Mouse (Mus musculus): ENCODE data around the gene Nckap5l.
"Not testable (repeated sequence)": the region's sequence is repeated elsewhere in the genome, so short reads cannot be mapped to it uniquely, and the experiment has no call there.

Nckap5l gene

DNA sequence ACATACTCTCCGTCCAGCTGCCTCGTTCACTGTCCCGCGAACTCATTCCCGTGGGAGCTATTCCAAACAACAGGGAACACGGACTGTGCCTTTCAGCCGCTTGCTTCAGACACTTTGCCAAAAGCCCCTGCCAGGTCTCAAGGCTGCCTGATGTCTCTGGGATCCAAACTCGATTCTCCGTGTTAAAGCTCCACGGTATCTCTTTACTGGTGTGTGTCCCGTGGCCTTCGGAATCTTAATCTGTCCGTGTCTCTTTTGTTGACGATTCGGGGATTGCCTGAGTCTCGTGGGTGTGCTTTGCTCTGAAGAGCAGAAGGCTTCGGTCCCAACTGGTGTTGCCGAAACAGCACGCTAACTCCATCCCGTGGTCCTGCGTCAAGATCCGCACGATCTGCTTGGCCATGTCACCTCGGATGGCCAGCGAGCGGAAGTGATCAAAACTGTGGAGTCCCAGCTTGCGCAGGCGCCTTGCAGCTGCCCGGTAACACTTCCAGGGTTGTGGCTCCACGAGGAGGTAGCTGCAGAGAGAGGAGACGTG is 12.7 kb upstream of the Nckap5l start:
- in situ Hi-C loops (cut with MboI, MseI) = no loop called here

DNA sequence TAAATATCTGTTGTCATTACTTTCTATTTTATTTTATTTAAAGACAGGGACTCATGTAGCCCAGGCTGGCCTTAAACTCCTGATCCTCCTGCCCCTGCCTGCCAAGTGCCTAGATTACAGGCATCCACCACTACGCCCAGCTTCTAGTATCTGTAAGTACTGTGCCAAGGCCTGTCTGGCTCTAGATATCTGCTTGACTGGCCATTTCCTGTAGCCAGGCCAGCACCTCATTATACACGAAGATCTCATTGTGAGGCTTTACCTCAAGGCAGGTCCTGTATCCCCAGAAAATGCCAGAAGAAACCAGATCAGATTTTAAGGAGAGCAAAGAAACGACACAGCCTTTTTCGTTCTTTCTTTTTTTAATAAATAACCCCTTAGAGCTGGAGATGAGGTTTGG is 12.2 kb upstream of the Nckap5l start:
- in situ Hi-C loops (cut with MboI, MseI) = loop anchor here (5.0 kb wide), 1 partner anchor 47 kb away; no protein-coding TSS in a partner anchor

DNA sequence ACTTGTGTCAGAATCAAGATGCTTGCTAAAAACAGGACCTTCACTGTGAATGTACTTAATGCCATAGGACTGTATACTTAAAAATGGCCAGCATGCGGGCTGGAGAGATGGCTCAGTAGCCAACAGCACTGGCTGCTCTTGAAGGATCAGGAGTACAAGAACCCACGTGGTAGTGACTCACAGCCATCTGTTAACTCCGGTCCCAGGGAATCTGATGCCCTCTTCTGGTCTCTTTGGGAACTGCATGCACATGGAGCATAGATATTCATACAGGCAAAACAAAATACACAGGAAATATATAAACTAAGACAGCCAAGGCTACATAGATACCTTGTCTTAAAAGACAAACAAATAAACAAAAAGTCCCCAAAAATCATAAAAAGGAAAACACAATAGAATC is 11.5 kb upstream of the Nckap5l start:
- in situ Hi-C loops (cut with MboI, MseI) = loop anchor here (5.0 kb wide), 1 partner anchor 47 kb away; no protein-coding TSS in a partner anchor

DNA sequence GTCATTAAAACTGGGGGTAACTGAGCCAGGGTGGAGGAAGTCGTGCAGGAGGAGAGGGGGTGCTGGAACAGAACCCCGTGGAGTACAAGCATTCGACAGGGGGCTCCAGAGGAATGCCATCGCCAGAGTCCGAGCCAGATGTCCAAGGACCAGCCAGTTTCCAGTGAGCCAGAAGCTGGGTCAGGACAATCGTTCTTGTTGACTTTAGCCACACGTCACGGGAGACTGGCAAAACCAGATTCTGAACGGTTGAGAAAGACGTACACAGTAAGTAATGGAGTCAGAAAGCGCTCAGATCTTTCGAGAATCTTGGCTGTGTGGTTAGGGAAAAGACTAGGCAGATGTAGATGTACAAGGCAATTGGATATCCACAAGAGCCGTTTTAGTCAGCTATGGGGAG is 5.6 kb upstream of the Nckap5l start:
- in situ Hi-C loops (cut with MboI, MseI) = no loop called here

DNA sequence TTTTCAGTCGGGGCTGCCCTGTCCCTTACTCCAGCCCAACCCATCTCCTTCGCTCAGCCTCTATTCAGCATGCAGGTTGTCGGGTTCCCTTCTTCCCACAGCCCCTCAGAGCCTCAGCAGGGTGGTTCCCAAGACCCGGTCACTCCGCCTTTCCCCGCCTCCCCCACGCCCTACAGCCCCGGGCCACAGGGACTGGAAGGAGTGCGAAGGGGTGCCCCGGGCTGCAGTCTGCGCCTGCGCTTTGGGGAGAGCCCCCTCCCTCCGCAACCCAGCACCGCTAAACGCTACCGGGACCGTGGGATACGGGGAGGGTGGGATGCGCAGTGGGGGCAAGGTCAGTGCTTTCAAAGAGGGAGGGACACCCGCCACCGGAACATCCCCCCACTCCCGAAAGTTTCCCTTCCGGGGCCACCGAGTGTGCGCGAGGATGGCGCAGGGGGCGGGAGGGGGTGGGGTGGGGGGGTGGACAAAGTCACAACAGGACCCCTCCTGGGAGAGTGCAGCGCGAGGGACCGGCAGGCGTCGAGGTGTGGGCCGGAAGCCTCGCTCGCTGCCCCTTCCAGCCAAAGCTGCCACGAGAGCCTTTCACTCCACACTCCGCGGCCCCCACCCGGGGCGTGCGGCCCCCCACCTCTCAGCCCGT is 464 bp downstream of the Nckap5l start:
- in situ Hi-C loops (cut with MboI, MseI) = no loop called here

DNA sequence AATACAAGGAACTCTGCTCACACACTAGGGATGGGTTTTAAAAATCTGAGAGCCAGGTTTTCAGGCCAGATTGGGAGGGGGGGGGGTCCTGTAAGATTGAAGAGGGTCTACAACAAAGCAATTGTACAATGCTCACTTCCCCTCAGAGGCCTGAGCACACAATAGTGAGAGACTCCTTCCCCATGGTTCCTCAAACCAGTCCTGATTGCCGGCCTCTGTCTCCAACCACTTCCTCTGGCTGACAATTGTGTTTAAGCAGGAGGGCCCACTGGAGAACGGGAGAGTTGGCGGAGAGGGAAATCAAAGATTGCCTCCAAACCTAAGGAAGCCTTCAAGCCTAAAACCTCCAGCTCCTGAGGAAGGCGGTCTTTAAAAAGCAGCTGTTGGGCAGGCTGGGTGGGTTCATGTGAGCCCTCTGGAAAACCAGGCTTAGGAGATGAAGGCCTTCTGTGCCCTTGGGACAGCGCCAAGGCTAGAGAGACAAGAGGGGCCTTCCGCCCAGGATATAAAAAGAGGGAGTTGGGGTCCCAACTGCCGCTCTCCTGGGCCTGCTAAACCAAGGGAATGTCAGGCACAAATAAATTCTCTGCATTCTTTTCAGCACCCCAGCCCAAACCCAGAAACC is 1.1 kb downstream of the Nckap5l start:
- in situ Hi-C loops (cut with MboI, MseI) = no loop called here

DNA sequence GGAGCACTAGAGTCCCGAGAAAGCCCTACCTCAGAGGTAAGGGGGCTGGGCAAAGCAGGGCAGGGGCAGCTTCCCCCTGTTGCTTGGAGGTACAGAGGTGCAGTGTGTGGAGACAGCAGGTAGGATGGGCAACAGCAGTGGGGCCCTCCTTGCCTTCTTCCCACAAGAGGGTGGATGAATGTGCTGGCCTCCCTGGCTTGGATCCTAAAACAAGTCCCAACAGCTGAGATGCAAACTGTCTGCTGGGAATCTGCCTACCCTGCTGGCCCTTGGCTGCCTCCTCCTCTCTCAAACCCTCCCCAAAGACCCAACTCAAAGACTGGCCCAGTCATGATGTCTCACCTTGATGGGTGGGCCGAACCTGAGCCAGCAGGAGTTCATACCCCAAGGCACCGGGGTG is 2.1 kb downstream of the Nckap5l start:
- in situ Hi-C loops (cut with MboI, MseI) = no loop called here

DNA sequence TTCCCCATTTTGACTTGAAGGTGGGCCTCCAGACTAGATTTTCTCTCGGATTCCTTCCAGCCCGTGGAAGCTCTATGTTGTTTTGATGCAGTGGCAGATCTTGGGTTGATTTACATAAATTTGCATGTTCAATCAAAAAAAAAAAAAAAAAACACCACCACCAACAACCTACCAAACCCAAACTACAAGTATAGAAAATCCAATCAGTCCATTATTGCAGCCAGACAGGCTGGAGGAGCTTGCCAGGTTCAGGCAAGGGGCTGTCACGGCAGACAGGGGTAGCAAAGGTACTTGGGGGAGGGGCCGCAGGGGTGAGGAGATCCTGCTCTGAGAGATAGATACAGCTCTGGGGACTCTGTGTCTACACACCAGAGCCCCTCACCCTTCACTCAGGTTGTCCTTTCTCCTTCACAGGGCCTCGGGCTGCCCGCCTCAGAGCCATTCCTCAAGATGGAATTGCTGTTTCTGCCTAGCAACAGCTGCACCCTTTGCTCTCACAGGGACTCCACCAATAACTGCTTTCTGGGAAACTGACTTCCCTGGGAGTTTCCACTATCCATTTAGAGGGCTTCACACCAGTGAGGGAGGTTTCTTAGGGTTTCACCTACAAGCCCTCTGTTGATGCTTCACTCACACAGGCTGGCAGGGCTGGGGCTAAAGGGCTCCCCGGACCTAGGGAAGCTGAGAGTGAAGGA is 2.8 kb downstream of the Nckap5l start:
- in situ Hi-C loops (cut with MboI, MseI) = no loop called here

DNA sequence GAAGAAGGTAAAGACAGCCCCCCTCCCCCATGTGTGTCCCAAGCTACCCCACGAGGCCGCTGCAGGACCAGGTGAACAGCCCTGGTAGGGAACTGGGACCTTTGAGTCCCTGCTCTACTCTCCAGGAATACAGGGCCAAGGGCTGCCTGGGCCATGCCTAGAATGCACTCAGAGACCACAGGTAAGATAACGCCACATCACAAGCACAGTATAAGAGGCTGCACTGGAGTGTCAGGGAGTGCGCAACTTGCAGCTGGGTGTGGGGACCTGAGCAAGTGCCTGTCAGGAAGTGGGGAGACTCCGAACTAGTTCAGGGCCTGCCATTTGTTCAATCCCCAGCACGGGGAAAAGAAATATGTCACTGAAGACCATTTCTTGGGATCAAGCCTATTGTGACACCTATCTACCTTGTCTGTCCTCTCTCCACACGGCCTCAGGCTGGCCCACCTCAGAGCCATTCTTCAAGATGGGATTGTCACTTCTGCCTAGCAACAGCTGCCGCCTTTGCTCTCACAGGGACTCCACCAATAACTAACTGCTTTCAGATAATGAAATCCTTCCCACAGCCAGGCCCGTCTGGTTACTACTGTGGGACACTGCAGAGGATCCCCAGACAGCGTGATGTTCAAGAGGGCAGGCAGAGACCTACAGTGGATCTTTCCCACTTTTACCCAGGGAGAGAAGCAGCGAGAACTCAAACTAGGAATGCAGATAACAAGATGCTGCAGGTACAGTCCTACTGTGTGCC is 4.2 kb downstream of the Nckap5l start:
- in situ Hi-C loops (cut with MboI, MseI) = no loop called here

DNA sequence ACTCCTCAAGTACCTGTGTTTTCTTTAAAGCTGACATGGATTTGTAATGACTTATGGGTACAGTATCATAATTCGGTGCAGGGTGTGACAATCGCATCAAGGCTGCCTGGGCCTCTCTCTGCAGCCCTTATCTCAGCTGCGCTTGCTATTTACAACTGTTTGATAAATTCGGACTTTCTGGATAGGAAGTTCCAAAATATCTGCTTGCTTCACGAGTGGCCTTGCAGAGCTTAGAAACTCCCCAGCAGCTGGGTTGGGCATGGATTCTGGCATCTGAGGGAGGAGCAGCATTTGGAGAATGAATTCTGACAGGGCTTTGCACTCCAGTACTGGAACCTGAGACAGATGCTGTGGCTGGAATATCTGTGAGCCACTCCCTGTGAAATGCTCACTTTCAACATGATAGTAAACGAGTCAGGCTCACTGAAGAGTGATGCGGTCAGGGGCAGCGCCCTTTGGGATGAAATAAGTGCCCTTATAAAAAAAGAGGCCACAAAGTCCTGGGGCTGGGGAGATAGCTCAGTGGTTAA is 7.7 kb downstream of the Nckap5l start:
- in situ Hi-C loops (cut with MboI, MseI) = no loop called here

DNA sequence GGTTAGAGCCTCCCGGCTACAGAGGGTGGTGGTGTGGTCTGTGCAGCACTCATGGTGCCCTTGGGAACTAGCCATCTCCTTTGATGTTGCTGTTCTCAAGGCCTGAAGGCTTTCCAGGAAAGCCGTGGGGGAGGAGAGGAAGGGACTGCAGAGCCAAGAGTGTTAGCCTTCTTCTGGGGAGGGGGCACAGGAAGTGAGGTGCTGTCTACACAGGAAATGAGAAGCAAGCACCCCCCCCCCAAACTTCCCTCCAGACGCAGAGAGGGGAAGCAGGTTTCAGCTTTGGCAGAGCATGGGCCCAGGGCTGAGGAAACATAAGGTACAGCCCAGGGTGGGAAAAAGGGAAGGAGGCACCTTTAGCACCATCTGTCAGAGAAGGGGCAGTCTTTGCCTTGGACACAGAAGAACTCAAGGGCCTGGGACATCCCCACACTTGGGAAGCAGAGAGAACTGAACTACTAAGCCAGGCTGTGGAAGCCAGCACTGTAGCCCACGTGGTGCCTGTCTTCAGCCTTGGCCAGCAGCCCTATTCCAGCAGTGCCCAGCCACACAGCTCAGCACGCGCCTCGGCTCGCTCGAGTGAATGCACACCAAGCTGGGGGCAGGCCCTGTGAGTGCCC is 8.3 kb downstream of the Nckap5l start:
- in situ Hi-C loops (cut with MboI, MseI) = no loop called here

DNA sequence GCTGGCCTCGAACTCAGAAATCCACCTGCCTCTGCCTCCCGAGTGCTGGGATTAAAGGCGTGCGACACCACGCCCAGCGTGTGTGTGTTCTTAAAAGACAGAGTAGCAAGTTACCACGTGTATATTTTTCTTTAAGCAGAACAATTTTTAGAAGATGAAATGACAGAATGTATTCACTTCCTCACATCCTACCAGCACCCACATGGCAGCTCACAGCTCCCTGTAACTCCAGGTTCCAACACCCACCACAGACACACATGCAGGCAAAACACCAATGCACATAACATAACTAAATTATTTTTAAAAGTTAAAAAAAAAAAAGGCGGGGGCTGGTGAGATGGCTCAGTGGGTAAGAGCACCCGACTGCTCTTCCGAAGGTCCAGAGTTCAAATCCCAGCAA is 11.4 kb downstream of the Nckap5l start:
- in situ Hi-C loops (cut with MboI, MseI) = not testable (repeated sequence)

DNA sequence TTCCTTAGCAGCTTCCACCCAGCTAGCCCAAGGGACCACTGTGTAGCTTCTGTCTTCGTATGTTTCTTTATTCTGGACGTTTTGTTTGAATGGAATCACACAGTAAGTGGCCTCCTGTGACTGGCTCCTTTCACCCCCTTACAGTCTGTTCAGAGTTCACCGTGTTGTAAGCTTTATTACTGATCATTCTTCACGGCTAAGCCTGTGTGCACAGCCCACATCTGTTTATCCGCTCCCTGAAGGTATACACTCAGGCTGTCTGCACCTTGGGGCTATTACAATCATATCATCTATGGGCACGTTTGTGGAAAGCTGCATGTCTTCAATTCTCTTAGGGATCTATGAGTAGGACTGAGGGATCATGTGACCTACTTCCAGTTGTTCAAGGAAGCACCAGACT is 12.0 kb downstream of the Nckap5l start:
- in situ Hi-C loops (cut with MboI, MseI) = no loop called here

DNA sequence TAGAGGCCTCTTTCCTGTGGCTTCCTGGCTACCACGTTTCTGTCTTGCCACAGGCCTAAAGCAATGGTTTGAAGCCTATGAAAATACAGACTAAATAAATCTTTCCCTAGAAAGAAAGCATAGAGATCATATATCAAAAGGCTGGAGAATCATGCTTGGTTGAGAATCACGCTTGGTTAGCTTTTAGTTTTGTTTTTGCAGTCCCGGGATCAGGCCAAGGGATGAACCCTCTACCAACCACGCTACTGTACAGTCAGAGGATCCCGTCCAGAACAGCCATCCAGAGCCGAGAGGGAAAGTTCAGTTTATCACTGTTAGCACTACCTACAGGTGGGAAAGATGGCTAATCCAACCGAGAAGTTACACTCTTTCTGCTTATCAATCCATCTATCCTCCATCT is 15.2 kb downstream of the Nckap5l start:
- in situ Hi-C loops (cut with MboI, MseI) = no loop called here

DNA sequence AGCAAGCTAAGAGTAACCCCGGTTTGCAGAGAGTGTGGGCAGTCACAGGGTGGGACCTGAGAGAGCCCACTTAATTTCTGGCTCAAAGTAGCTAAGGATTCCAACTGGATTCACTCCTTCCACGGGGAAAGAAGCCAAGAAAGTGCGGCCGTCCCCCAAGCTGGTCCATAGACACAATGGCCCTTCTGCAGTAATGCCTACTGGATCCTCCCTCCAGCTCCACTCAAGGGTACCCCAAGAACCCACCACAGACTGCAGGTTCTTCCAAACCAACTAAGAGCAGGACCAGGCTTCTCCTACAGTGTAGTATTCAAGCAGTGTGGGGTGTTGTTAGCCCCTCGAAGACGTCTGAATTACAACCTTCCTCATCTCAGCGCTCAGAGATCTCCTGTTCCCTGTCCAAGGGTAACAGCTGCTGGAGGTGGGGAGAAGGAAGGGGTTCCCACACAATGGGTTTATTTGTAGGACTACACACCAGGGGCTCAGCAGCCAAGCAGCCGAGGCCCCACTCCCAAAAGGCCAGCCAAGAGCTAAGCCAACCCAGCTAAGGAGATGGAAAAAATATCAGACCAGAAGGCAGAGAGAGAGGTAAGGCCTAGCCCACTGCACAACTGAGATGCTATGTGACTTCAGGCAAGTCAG is 16.6 kb downstream of the Nckap5l start:
- in situ Hi-C loops (cut with MboI, MseI) = no loop called here

DNA sequence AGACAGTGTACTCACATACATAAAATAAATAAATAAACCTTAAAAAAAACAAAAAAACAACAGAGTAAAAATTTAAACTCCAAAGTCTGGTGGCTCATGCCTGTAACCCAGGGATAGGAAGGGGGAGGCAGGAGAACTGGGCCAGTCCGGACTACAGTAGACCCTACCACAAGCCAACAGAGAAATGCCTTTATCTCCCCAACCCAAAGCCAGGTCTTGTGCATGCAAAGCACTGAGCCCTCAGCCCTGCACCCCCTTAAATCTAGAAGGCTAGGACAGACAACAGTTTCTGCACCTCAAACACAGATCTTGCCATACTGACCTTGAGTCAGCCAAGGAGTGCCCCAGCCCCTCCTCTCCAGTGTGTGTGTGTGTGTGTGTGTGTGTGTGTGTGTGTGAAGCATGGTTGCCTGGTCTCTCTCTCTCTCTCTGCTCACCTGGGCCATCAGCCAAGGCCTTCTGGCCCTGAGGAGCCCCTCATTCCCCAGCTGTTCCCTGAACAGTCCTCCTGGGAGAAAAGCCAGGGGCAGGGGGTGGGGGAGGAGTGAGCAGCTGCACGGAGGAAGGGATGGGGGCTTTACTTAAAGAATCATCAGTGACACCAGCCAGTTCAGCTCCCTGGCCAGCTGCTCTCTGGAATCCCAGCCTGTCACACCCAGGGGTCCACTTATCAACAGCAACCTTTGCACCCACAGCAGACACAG is 17.3 kb downstream of the Nckap5l start:
- in situ Hi-C loops (cut with MboI, MseI) = no loop called here

DNA sequence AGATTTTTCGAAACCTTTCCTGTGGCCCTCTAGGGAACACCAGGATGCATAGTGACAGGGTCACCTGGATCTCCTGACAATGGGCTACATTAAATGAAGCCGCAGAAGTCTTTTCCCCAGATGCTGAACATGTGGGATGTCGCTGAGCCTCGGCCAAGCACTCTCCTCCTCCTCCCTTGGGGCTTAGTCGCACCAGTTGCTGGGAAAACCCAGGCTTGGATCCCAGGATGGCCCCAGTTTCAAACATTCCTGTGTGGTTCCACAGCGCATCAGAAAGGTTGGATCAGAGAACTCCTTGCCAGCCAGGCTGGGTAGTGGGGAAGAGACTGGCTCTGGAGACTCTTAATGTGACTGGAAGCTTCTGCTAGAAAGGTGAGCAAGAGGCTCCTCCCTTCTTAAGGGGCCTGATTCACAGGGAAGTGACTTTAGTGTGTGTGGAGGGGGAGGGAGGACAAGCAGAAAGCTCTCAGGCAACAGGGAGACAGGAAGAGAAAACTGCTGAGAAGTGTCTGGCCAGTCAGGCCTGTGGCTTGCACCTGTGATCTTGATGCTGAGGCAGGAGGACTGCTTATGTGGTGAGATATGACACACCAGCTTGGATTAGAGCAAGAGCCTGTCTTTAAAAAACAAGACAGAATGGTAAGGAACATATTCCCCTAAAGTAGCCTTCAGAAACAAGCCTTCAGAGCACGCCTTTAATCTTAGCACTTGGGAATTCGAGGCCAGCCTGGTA is 18.4 kb downstream of the Nckap5l start:
- in situ Hi-C loops (cut with MboI, MseI) = no loop called here

DNA sequence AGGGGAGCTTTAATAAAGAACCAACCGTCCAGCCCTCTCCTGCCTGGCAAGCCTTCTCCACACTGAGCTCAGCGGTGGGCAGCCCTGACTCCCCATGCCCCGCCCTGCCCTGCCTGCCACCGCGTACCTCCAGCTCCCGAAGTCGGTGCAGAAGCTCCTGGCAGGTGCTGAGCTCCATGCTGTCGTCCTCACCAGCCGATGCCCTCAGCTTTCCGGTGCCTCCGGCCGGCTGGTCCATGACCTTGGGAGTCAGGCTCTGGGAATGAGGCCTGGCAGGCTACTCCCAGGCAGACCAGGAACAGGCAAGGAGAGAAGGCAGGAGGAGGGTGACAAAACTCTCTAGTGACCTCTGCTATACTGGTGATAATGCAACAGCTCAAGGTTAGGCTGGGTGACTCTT is 23.6 kb downstream of the Nckap5l start:
- in situ Hi-C loops (cut with MboI, MseI) = no loop called here

DNA sequence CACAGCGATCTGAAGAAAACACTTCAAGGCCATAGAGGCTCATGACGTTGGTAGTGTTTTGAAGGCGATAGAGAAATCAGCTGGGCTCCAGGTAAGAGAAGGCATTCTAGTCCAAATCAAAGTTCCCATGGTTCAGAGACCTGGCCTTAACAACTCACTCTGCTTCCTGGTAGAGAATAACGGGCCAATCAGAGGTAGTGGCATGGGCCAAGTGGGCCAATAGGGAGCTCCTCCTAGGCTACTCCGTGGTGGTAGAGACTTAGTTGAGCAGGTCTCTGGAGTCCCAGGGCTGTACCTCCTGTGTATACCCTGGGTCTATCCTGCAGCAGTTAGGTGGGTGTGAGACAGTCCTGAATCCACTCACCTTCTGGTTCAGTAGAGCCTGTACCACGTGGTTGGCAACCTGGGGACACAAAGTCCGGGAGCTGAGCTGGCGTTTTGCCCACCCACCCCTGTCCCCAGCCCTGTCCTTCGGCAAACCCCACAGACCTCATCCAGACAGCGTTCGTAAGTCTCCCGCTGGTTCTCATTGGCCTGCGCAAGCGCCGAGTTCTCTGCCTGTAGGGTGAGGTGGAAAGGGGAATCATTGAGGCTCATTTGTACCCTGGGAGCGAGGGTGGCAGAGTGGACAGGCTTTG is 24.3 kb downstream of the Nckap5l start:
- in situ Hi-C loops (cut with MboI, MseI) = no loop called here

Data from T-helper 1 cell (primary cell).